In the genomic region with DNA sequence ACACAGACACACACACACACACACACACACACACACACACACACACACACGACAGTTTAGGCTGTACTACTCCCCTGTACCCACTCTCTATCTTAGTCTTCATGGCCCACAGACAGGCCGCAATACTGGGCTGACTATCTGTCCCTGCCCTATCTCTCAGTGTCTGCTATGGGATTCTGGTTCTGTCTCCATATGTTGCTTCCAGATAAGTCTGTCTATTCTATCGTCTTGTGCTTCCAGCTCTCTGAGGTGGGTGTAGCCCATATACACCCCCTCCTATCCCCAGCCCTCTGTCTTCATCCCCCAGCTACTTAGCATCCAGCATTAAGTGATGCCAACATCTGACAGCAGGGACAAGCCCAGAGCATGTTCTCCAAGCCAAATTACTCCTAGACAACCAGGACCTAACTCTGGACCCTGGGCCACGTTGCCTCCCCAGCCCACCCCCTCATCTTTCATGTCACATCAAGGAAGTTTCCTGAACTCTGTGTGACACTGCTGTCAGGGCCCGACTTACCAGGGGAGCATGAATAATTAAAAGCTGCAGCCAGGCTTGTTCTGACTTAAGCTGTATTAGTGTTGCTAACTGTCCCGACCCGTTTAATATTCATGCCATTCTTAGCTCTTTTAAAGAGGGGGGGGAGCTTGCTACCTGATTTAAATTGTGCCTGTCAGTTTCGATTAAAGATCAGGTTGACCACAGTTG, we compare ENCODE assay signal across 14 mouse cellular contexts.
DNase-seq lines count a peak whose midpoint lies in the region; ATAC-seq lines count a peak whose summit lies in the region.
"Had no signal": no experiment of that assay in that cellular context is flagged by ENCODE, and none has a peak within 500 bp of the region (broad histone marks: within the 10 kb centered on the region; RNA-seq: fewer than 3 reads in every experiment).

No protein-coding gene starts in this region.

- peaks cover 25% of the 10 kb centered on the region for H3K4me1 ChIP-seq in neural tube, embryonic 11.5 days (ENCODE audit: control insufficient read depth, insufficient read depth, low read length)
- H3K4me1 ChIP-seq in hindbrain, embryonic 16.5 days (ENCODE audit: control insufficient read depth, insufficient read depth, low read depth, low read length), result peaks cover 18% of the 10 kb centered on the region
- H3K4me1 ChIP-seq in midbrain, embryonic 11.5 days (ENCODE audit: control insufficient read depth, insufficient read depth, low read length), result peaks cover 26% of the 10 kb centered on the region
- H3K4me1 ChIP-seq: heart, embryonic 15.5 days had no signal

- no peak overlapping the region for H3K4me2 ChIP-seq in neural tube, embryonic 11.5 days (ENCODE audit: low read depth)
- no peak overlapping the region for H3K4me2 ChIP-seq in hindbrain, embryonic 16.5 days (ENCODE audit: low read length)
- no peak overlapping the region for H3K4me2 ChIP-seq in midbrain, embryonic 11.5 days
- H3K4me2 ChIP-seq: embryonic facial prominence, embryonic 15.5 days; heart, embryonic 15.5 days; neural tube, embryonic 12.5 days had no signal

- H3K9ac ChIP-seq in neural tube, embryonic 11.5 days (ENCODE audit: low read length), result no peak overlapping the region
- H3K9ac ChIP-seq in hindbrain, embryonic 16.5 days (ENCODE audit: low read depth, low read length), result no peak overlapping the region
- no peak overlapping the region for H3K9ac ChIP-seq in midbrain, embryonic 11.5 days (ENCODE audit: low read length)
- H3K9ac ChIP-seq: embryonic facial prominence, embryonic 15.5 days; heart, embryonic 15.5 days; neural tube, embryonic 12.5 days had no signal

- DNase-seq in neural tube, embryonic 11.5 days (ENCODE audit: low spot score), result peak; percentile 43
- DNase-seq in neural tube, embryonic 10.5 days (ENCODE audit: extremely low spot score, low spot score), result no peak
- peak; percentile 84 for DNase-seq in midbrain, embryonic 11.5 days (ENCODE audit: low spot score, missing footprints)
- no peak for DNase-seq in adrenal gland, adult (ENCODE audit: inconsistent age in 2 of 2, low spot score in 1 of 2)
- no peak for DNase-seq in natural killer cell, adult 2 months (ENCODE audit: low spot score in 2 of 2)
- no peak for DNase-seq in frontal cortex, postnatal 14 days (ENCODE audit: low spot score in 2 of 2)
- DNase-seq: adrenal gland, postnatal 36 days; kidney, postnatal 10 days; lung, postnatal 10 days had no signal

- no peaks in the 10 kb centered on the region for H3K9me3 ChIP-seq in neural tube, embryonic 11.5 days (ENCODE audit: control insufficient read depth, low read length)
- no peaks in the 10 kb centered on the region for H3K9me3 ChIP-seq in hindbrain, embryonic 16.5 days (ENCODE audit: control insufficient read depth, low read length)
- no peaks in the 10 kb centered on the region for H3K9me3 ChIP-seq in midbrain, embryonic 11.5 days (ENCODE audit: control insufficient read depth, low read length)
- H3K9me3 ChIP-seq: embryonic facial prominence, embryonic 15.5 days; heart, embryonic 15.5 days; limb, embryonic 10.5 days; neural tube, embryonic 12.5 days had no signal

- 43% methylated on average over 8 of the region's 8 CpGs for WGBS in neural tube, embryonic 11.5 days
- WGBS in hindbrain, embryonic 16.5 days, result 24% methylated on average over 8 of the region's 8 CpGs
- 31% methylated on average over 8 of the region's 8 CpGs for WGBS in midbrain, embryonic 11.5 days

- H3K36me3 ChIP-seq in neural tube, embryonic 11.5 days (ENCODE audit: control insufficient read depth, insufficient read depth, low read length), result no peaks in the 10 kb centered on the region
- H3K36me3 ChIP-seq in hindbrain, embryonic 16.5 days (ENCODE audit: control insufficient read depth, insufficient read depth, low read length), result no peaks in the 10 kb centered on the region
- no peaks in the 10 kb centered on the region for H3K36me3 ChIP-seq in midbrain, embryonic 11.5 days (ENCODE audit: control insufficient read depth, insufficient read depth, low read length)
- H3K36me3 ChIP-seq: embryonic facial prominence, embryonic 15.5 days; heart, embryonic 15.5 days; limb, embryonic 10.5 days; neural tube, embryonic 12.5 days had no signal

- ATAC-seq in neural tube, embryonic 11.5 days (ENCODE audit: insufficient read depth, low FRiP score, low TSS enrichment), result 0 out of 2 replicates have a peak, but pooled peaks have one; percentile 7
- ATAC-seq in hindbrain, embryonic 16.5 days, result 0 out of 2 replicates have a peak, but pooled peaks have one; percentile 12
- ATAC-seq in midbrain, embryonic 11.5 days (ENCODE audit: low FRiP score), result peak; percentile 51

- no peak overlapping the region for H3K27ac ChIP-seq in neural tube, embryonic 11.5 days (ENCODE audit: low read depth, low read length)
- no peak overlapping the region for H3K27ac ChIP-seq in hindbrain, embryonic 16.5 days (ENCODE audit: low read depth, low read length)
- no peak overlapping the region for H3K27ac ChIP-seq in midbrain, embryonic 11.5 days (ENCODE audit: low read depth, low read length)
- H3K27ac ChIP-seq: embryonic facial prominence, embryonic 15.5 days; heart, embryonic 15.5 days; limb, embryonic 10.5 days; neural tube, embryonic 12.5 days had no signal

- no peaks in the 10 kb centered on the region for H3K27me3 ChIP-seq in neural tube, embryonic 11.5 days (ENCODE audit: control insufficient read depth, insufficient read depth, low read length)
- no peaks in the 10 kb centered on the region for H3K27me3 ChIP-seq in hindbrain, embryonic 16.5 days (replicated peaks; ENCODE audit: control insufficient read depth, insufficient read depth, low read length)
- peaks cover 11% of the 10 kb centered on the region for H3K27me3 ChIP-seq in midbrain, embryonic 11.5 days (ENCODE audit: control insufficient read depth, insufficient read depth, low read length)
- H3K27me3 ChIP-seq: embryonic facial prominence, embryonic 15.5 days had no signal

- no peak overlapping the region for H3K4me3 ChIP-seq in neural tube, embryonic 11.5 days (ENCODE audit: low read depth, low read length)
- no peak overlapping the region for H3K4me3 ChIP-seq in hindbrain, embryonic 16.5 days (ENCODE audit: low read length)
- no peak overlapping the region for H3K4me3 ChIP-seq in midbrain, embryonic 11.5 days (ENCODE audit: low read depth, low read length)
- H3K4me3 ChIP-seq: embryonic facial prominence, embryonic 15.5 days; heart, embryonic 15.5 days; limb, embryonic 10.5 days; neural tube, embryonic 12.5 days had no signal

Comparison
In these comparisons a context has a peak if more than half of its experiments do, and no peak if none do; other contexts are left out.
1. DNase-seq: peak in neural tube, embryonic 11.5 days (single experiment) and midbrain, embryonic 11.5 days (single experiment); none in neural tube, embryonic 10.5 days (single experiment), adrenal gland, adult (0 of 2), natural killer cell, adult 2 months (0 of 2) and frontal cortex, postnatal 14 days (0 of 2).
2. Peak in every context shown above with its lines, with median percentiles within 50 percentile points of each other: ATAC-seq.